Mouse (Mus musculus): Measurements from ENCODE around the gene F13a1. TPM values are rescaled to one million over a fixed set of nuclear protein-coding genes. Genes with fewer than 3 reads are reported as not detected.

The F13a1 gene
- polyA plus RNA-seq, 1 experiment, result 1.5 TPM

- H3K36me3 ChIP-seq (ENCODE audit: control insufficient read depth, insufficient read depth, low read length), result no peaks in the 10 kb centered on the region
- no peaks in the 10 kb centered on the region for H3K4me1 ChIP-seq (ENCODE audit: control insufficient read depth, insufficient read depth, low read length)
- DNase-seq, result peak; percentile 2
- no peak overlapping the region for H3K4me3 ChIP-seq (ENCODE audit: insufficient read depth, low read depth, low read length)
- TF ChIP-seq CTCF (conservative IDR thresholded peaks at IDR 0.05; ENCODE audit: insufficient read depth, insufficient read length, low read depth, low read length), result no peak
- no peak for TF ChIP-seq POLR2A (IDR thresholded peaks at IDR 0.05; ENCODE audit: low read depth, low read length)
- WGBS, result 76% methylated on average over 7 of the region's 7 CpGs
- no peaks in the 10 kb centered on the region for H3K27me3 ChIP-seq (replicated peaks; ENCODE audit: control insufficient read depth, insufficient read depth, low read length)
- H3K27ac ChIP-seq (ENCODE audit: insufficient read depth, low read depth, low read length), result no peak overlapping the region
Measured at GRCm38 (mm10) chr13:37056662-37057061, 6.6 kb upstream of the F13a1 start.

- no peak for DNase-seq
- Histone ChIP-seq H3K4me1 (ENCODE audit: control insufficient read depth, insufficient read depth, low read length) (no peaks in the 10 kb centered on the region), H3K36me3 (ENCODE audit: control insufficient read depth, insufficient read depth, low read length) (no peaks in the 10 kb centered on the region), H3K27ac (ENCODE audit: insufficient read depth, low read depth, low read length) (no peak overlapping the region), H3K27me3 (replicated peaks; ENCODE audit: control insufficient read depth, insufficient read depth, low read length) (no peaks in the 10 kb centered on the region), H3K4me3 (ENCODE audit: insufficient read depth, low read depth, low read length) (no peak overlapping the region)
- WGBS, result 56% methylated on average over 2 of the region's 2 CpGs
- TF ChIP-seq CTCF (conservative IDR thresholded peaks at IDR 0.05; ENCODE audit: insufficient read depth, insufficient read length, low read depth, low read length), result no peak
- TF ChIP-seq POLR2A (IDR thresholded peaks at IDR 0.05; ENCODE audit: low read depth, low read length), result no peak
Measured at GRCm38 (mm10) chr13:37049631-37050030, 413 bp downstream of the F13a1 start.

GRCm38 (mm10) chr13:37049018-37049417, 1.0 kb downstream of the F13a1 start:
- 47% methylated on average over 6 of the region's 6 CpGs for WGBS
- Histone ChIP-seq H3K4me3 (ENCODE audit: insufficient read depth, low read depth, low read length) (no peak overlapping the region), H3K4me1 (ENCODE audit: control insufficient read depth, insufficient read depth, low read length) (no peaks in the 10 kb centered on the region), H3K27me3 (replicated peaks; ENCODE audit: control insufficient read depth, insufficient read depth, low read length) (no peaks in the 10 kb centered on the region), H3K27ac (ENCODE audit: insufficient read depth, low read depth, low read length) (no peak overlapping the region), H3K36me3 (ENCODE audit: control insufficient read depth, insufficient read depth, low read length) (no peaks in the 10 kb centered on the region)
- TF ChIP-seq POLR2A (IDR thresholded peaks at IDR 0.05; ENCODE audit: low read depth, low read length), result no peak
- no peak for TF ChIP-seq CTCF (conservative IDR thresholded peaks at IDR 0.05; ENCODE audit: insufficient read depth, insufficient read length, low read depth, low read length)
- no peak for DNase-seq

GRCm38 (mm10) chr13:37045005-37045404, 5.0 kb downstream of the F13a1 start:
- H3K4me3 ChIP-seq (ENCODE audit: insufficient read depth, low read depth, low read length), result no peak overlapping the region
- peak; percentile 49 for TF ChIP-seq CTCF (conservative IDR thresholded peaks at IDR 0.05; ENCODE audit: insufficient read depth, insufficient read length, low read depth, low read length)
- TF ChIP-seq POLR2A (IDR thresholded peaks at IDR 0.05; ENCODE audit: low read depth, low read length), result no peak
- no peaks in the 10 kb centered on the region for H3K4me1 ChIP-seq (ENCODE audit: control insufficient read depth, insufficient read depth, low read length)
- H3K27me3 ChIP-seq (replicated peaks; ENCODE audit: control insufficient read depth, insufficient read depth, low read length), result no peaks in the 10 kb centered on the region
- no peaks in the 10 kb centered on the region for H3K36me3 ChIP-seq (ENCODE audit: control insufficient read depth, insufficient read depth, low read length)
- WGBS, result 78% methylated on average over 3 of the region's 3 CpGs
- peak; percentile 21 for DNase-seq
- H3K27ac ChIP-seq (ENCODE audit: insufficient read depth, low read depth, low read length), result no peak overlapping the region

- no peak for TF ChIP-seq CTCF (conservative IDR thresholded peaks at IDR 0.05; ENCODE audit: insufficient read depth, insufficient read length, low read depth, low read length)
- no peak for TF ChIP-seq POLR2A (IDR thresholded peaks at IDR 0.05; ENCODE audit: low read depth, low read length)
- Histone ChIP-seq H3K4me3 (ENCODE audit: insufficient read depth, low read depth, low read length) (no peak overlapping the region), H3K36me3 (ENCODE audit: control insufficient read depth, insufficient read depth, low read length) (no peaks in the 10 kb centered on the region), H3K27me3 (replicated peaks; ENCODE audit: control insufficient read depth, insufficient read depth, low read length) (no peaks in the 10 kb centered on the region), H3K27ac (ENCODE audit: insufficient read depth, low read depth, low read length) (no peak overlapping the region), H3K4me1 (ENCODE audit: control insufficient read depth, insufficient read depth, low read length) (no peaks in the 10 kb centered on the region)
- DNase-seq, result no peak
- 66% methylated on average over 3 of the region's 3 CpGs for WGBS
Measured at GRCm38 (mm10) chr13:37034745-37035144, 15.3 kb downstream of the F13a1 start.

- 51% methylated on average over 4 of the region's 4 CpGs for WGBS
- H3K36me3 ChIP-seq (ENCODE audit: control insufficient read depth, insufficient read depth, low read length), result no peaks in the 10 kb centered on the region
- no peak overlapping the region for H3K27ac ChIP-seq (ENCODE audit: insufficient read depth, low read depth, low read length)
- H3K4me1 ChIP-seq (ENCODE audit: control insufficient read depth, insufficient read depth, low read length), result no peaks in the 10 kb centered on the region
- no peaks in the 10 kb centered on the region for H3K27me3 ChIP-seq (replicated peaks; ENCODE audit: control insufficient read depth, insufficient read depth, low read length)
- TF ChIP-seq CTCF (conservative IDR thresholded peaks at IDR 0.05; ENCODE audit: insufficient read depth, insufficient read length, low read depth, low read length) (no peak), POLR2A (IDR thresholded peaks at IDR 0.05; ENCODE audit: low read depth, low read length) (no peak)
- DNase-seq, result no peak
- H3K4me3 ChIP-seq (ENCODE audit: insufficient read depth, low read depth, low read length), result no peak overlapping the region
Measured at GRCm38 (mm10) chr13:37025996-37026579, 24.0 kb downstream of the F13a1 start.

GRCm38 (mm10) chr13:37021575-37021974, 28.5 kb downstream of the F13a1 start:
- whole genome bisulfite sequencing, result 77% methylated on average over 2 of the region's 2 CpGs
- Histone ChIP-seq H3K4me1 (ENCODE audit: control insufficient read depth, insufficient read depth, low read length) (no peaks in the 10 kb centered on the region), H3K27me3 (replicated peaks; ENCODE audit: control insufficient read depth, insufficient read depth, low read length) (no peaks in the 10 kb centered on the region), H3K36me3 (ENCODE audit: control insufficient read depth, insufficient read depth, low read length) (no peaks in the 10 kb centered on the region), H3K27ac (ENCODE audit: insufficient read depth, low read depth, low read length) (no peak overlapping the region), H3K4me3 (ENCODE audit: insufficient read depth, low read depth, low read length) (no peak overlapping the region)
- no peak for DNase-seq
- TF ChIP-seq POLR2A (IDR thresholded peaks at IDR 0.05; ENCODE audit: low read depth, low read length), result no peak
- no peak for TF ChIP-seq CTCF (conservative IDR thresholded peaks at IDR 0.05; ENCODE audit: insufficient read depth, insufficient read length, low read depth, low read length)
